Mouse (Mus musculus) stomach, postnatal 0 days (tissue): ENCODE data around the gene Gm10681.

ENCODE experiments used
- CTCF ChIP-seq: IDR thresholded peaks from 2 replicates; pipeline ENCODE4 v1.5.1; 2016; ENCODE audit warnings: antibody characterized with exemption, low read depth, mild to moderate bottlenecking, moderate library complexity
- EP300 ChIP-seq: optimal IDR thresholded peaks from 2 replicates; pipeline ENCODE3; 2016; ENCODE audit warnings: antibody characterized with exemption

- TF ChIP-seq CTCF, result no peak
- no peak for TF ChIP-seq EP300
Measured at GRCm38 (mm10) chr3:98630152-98630551, 41.5 kb upstream of the Gm10681 start, which contains the start of gene Hsd3b5.
